Mouse (Mus musculus) kidney, postnatal 0 days (tissue): Measurements from ENCODE around the gene Tusc2. TPM values are rescaled to one million over a fixed set of nuclear protein-coding genes. Genes with fewer than 3 reads are reported as not detected.
A peak's percentile ranks its signal among the peaks of the same experiment; 100 is the strongest.

Experiments
- ATAC-seq: fragments of 200-750 bp; cut with Nextera tagmentation; replicated peaks from 2 replicates; pipeline ENCODE4 v1.8.0; 2017; ENCODE audit warnings: low read depth, moderate number of reproducible peaks, moderate TSS enrichment, moderate library complexity; ENCODE audit not compliant: low FRiP score
- DNase-seq: peaks from one replicate; pipeline ENCODE4 v3.0.0-alpha.2; 2016; ENCODE audit warnings: low spot score
- H3K27ac ChIP-seq: fragments of 300-500 bp; sonication (generic); 2 replicates; pipeline ENCODE4 v1.5.1; 2014; ENCODE audit warnings: mild to moderate bottlenecking
- H3K27me3 ChIP-seq: fragments of 300-500 bp; sonication (generic); 2 replicates; pipeline ENCODE4 v1.6.1; 2014; ENCODE audit warnings: low read length, mixed read lengths; ENCODE audit not compliant: insufficient read depth
- H3K36me3 ChIP-seq: fragments of 300-500 bp; sonication (generic); 2 replicates; pipeline ENCODE4 v1.6.1; 2014; ENCODE audit warnings: low read length, mixed read lengths; ENCODE audit not compliant: insufficient read depth
- H3K4me1 ChIP-seq: fragments of 300-500 bp; sonication (generic); replicated peaks from 2 replicates; pipeline ENCODE4 v1.6.1; 2014; ENCODE audit warnings: antibody characterized with exemption, low read length, mixed read lengths; ENCODE audit not compliant: insufficient read depth
- H3K4me2 ChIP-seq: fragments of 300-500 bp; sonication (generic); 2 replicates; pipeline ENCODE4 v1.6.1; 2014; ENCODE audit warnings: mild to moderate bottlenecking, low read length, moderate library complexity, mixed read lengths
- H3K4me3 ChIP-seq: fragments of 300-500 bp; sonication (generic); replicated peaks from 2 replicates; pipeline ENCODE4 v1.5.1; 2014; ENCODE audit warnings: low read depth, low read length
- H3K9ac ChIP-seq: fragments of 300-500 bp; sonication (generic); 2 replicates; pipeline ENCODE4 v1.6.1; 2014; ENCODE audit warnings: low read depth, low read length
- H3K9me3 ChIP-seq: fragments of 300-500 bp; sonication (generic); replicated peaks from 2 replicates; pipeline ENCODE4 v1.6.1; 2016; ENCODE audit warnings: low read length, inconsistent platforms, mixed read lengths
- CTCF ChIP-seq: IDR thresholded peaks from 2 replicates; pipeline ENCODE4 v1.5.1; 2016; ENCODE audit warnings: antibody characterized with exemption, low read depth, mild to moderate bottlenecking, moderate library complexity
- WGBS: fragments of 180-500 bp; shearing (Covaris S2); extraction: QIAGEN DNeasy Blood & Tissue Kit; methylation state at CpG from one replicate; pipeline ENCODE4 v1.1.7; 2014; 5-methylcytosine and 5-hydroxymethylcytosine counted together
- polyA plus RNA-seq: library from polyadenylated mRNA; unstranded; fragments of >200 nt; fragmentation: Nextera tagmentation; extraction: Ambion mirVana; gene quantifications from 2 replicates; pipeline ENCODE4 v1.2.1, GENCODE M21; 2015

The Tusc2 gene
- polyA plus RNA-seq, 1 experiment from 2014 or later: 53.0 TPM

- no peak overlapping the region for H3K9ac ChIP-seq
- no peaks in the 10 kb centered on the region for H3K9me3 ChIP-seq
- H3K27me3 ChIP-seq: no peaks in the 10 kb centered on the region
- peak overlapping the region; percentile 85; the same call in 1 of the 2 replicates for H3K27ac ChIP-seq
- H3K4me1 ChIP-seq: peaks cover 44% of the 10 kb centered on the region
- peak overlapping the region; percentile 14; the same call in 1 of the 2 replicates for H3K4me2 ChIP-seq
- 71% methylated on average over 4 of the region's 4 CpGs for WGBS
- ATAC-seq: no peak
- no peak for DNase-seq
- peaks cover 7% of the 10 kb centered on the region; the same call in 1 of the 2 replicates for H3K36me3 ChIP-seq
- TF ChIP-seq CTCF: no peak
- no peak overlapping the region for H3K4me3 ChIP-seq
These were observed 46.4 kb downstream of the Tusc2 start for GRCm38 (mm10) chr9:107609433-107609830.

GRCm38 (mm10) chr9:107611456-107612190 lies 48.6 kb downstream of the Tusc2 start:
- H3K27ac ChIP-seq: peak overlapping the region; percentile 85
- no peak overlapping the region for H3K4me3 ChIP-seq
- H3K27me3 ChIP-seq: no peaks in the 10 kb centered on the region
- ATAC-seq: no peak
- DNase-seq: no peak
- H3K4me1 ChIP-seq: peaks cover 33% of the 10 kb centered on the region
- 67% methylated on average over 6 of the region's 6 CpGs for WGBS
- H3K36me3 ChIP-seq: peaks cover 29% of the 10 kb centered on the region
- H3K9me3 ChIP-seq: no peaks in the 10 kb centered on the region
- no peak for TF ChIP-seq CTCF
- peak overlapping the region; percentile 50 for H3K9ac ChIP-seq
- peak overlapping the region; percentile 56; the same call in 1 of the 2 replicates for H3K4me2 ChIP-seq

DNA sequence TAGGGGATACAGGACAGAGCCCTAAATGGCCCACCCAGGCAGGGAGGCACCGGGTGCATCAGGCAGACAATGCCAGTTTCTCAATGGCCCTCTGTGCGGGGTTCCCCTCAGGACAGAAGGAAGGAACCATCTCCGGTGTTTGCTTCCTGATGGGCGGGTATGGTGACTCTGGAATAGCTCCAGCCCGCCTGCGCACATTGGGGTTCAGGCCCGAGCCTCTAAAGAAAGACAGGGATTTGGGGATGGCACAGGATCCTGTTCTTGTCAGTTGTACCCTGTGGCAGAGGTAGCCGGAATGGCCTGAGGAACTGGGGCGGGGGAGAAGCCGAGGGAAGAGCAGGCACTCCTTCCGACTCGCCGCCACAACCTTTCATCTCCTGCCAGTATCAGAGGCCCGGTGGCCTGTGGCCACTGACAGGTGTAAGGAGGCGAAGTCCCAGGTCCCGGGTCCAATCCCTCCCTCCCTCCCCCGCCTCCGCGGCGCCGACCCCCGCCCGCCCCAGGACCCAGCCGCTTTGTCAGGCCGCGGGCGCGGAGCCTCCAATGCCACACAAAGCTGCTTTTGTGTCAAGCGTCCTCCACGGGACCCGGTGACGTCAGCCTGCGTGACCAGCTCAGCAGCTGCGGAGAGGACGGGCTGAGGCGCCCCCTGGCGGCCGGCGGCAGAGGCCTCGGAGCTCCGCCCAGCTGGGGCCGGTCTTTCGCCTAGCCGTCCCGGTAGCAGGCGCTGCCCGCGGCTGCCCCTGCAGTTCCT lies 49.3 kb downstream of the Tusc2 start:
- peak overlapping the region; percentile 50 for H3K9ac ChIP-seq
- peaks cover 27% of the 10 kb centered on the region for H3K4me1 ChIP-seq
- peak; percentile 98 for DNase-seq
- H3K36me3 ChIP-seq: peaks cover 34% of the 10 kb centered on the region
- peak overlapping the region; percentile 85 for H3K27ac ChIP-seq
- H3K27me3 ChIP-seq: no peaks in the 10 kb centered on the region
- no peaks in the 10 kb centered on the region for H3K9me3 ChIP-seq
- WGBS: 4% methylated on average over 42 of the region's 48 CpGs
- ATAC-seq: peak; percentile 89
- H3K4me2 ChIP-seq: peak overlapping the region; percentile 56
- H3K4me3 ChIP-seq: 0 out of 2 replicates have a peak overlapping the region, but pooled peaks have one; percentile 5
- peak; percentile 99 for TF ChIP-seq CTCF

DNA sequence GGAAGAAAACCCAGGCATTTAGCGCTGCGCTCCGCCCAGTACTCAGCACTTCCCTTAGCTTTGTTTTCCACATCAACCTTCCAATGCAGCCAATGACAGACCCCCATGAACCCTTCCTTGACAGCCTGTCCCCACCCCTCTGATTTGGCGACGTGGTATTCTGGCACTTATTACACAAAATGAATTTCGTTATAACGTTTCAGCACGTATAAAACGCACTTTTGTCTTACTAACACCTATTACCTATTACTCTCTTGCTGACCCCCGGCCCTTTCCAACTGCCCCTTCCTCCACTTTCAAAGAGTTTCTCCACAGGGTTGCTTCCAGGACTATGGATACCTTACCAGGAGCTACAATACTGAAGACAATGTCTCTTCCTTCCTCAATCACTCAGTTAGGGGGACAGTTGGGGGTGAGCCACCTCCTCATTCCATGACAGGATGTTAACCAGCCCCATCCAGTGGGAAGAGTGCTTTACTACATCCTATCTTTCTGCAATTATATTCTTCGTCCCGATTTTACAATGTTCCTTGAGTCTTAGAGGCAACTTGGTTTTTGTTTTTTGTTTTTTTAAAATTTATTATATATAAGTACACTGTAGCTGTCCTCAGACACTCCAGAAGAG lies 50.0 kb downstream of the Tusc2 start:
- DNase-seq (peak; percentile 72), ATAC-seq (peak; percentile 14; the same call in 1 of the 2 replicates)

GRCm38 (mm10) chr9:107615035-107615434 lies 52.0 kb downstream of the Tusc2 start:
- 76% methylated on average over 4 of the region's 4 CpGs for WGBS

More for the DNA sequence above, 50.0 kb downstream of the Tusc2 start:
- peaks cover 36% of the 10 kb centered on the region for H3K36me3 ChIP-seq
- H3K4me2 ChIP-seq: peak overlapping the region; percentile 56
- no peak overlapping the region for H3K4me3 ChIP-seq
- peaks cover 24% of the 10 kb centered on the region for H3K4me1 ChIP-seq
- H3K27ac ChIP-seq: peak overlapping the region; percentile 85
- H3K9ac ChIP-seq: no peak overlapping the region
- H3K27me3 ChIP-seq: no peaks in the 10 kb centered on the region
- no peak; the same call in 1 of the 2 replicates for TF ChIP-seq CTCF
- H3K9me3 ChIP-seq: no peaks in the 10 kb centered on the region
- 9% methylated on average over 12 of the region's 12 CpGs for WGBS

More at GRCm38 (mm10) chr9:107615035-107615434, 52.0 kb downstream of the Tusc2 start:
- H3K4me2 ChIP-seq: no peak overlapping the region
- ATAC-seq: no peak
- H3K9ac ChIP-seq: no peak overlapping the region
- H3K9me3 ChIP-seq: no peaks in the 10 kb centered on the region
- H3K36me3 ChIP-seq: peaks cover 49% of the 10 kb centered on the region
- peaks cover 25% of the 10 kb centered on the region for H3K4me1 ChIP-seq
- no peak for DNase-seq
- TF ChIP-seq CTCF: no peak
- no peak overlapping the region for H3K4me3 ChIP-seq
- no peaks in the 10 kb centered on the region for H3K27me3 ChIP-seq
- H3K27ac ChIP-seq: no peak overlapping the region

Other genes starting within 250 kb of the Tusc2 start
- 10.1 and 11.5 TPM in 2 replicates for gene Hemk1, start 224.9 kb upstream of the Tusc2 start, polyA plus RNA-seq
- gene 6430571L13Rik, start 222.7 kb upstream of the Tusc2 start, polyA plus RNA-seq: 2.0 and 2.2 TPM in 2 replicates
- 0.64 TPM in 2 replicates for gene Cacna2d2, start 163.6 kb upstream of the Tusc2 start, polyA plus RNA-seq
- gene Tmem115, start 29.3 kb upstream of the Tusc2 start, polyA plus RNA-seq: 53.2 and 54.7 TPM in 2 replicates
- gene Cyb561d2, start 21.1 kb upstream of the Tusc2 start, polyA plus RNA-seq: 50.1 and 53.9 TPM in 2 replicates
- gene Nprl2, start 21.0 kb upstream of the Tusc2 start, polyA plus RNA-seq: 43.8 and 45.5 TPM in 2 replicates
- gene Zmynd10, start 16.0 kb upstream of the Tusc2 start, polyA plus RNA-seq: 6.7 and 7.9 TPM in 2 replicates
- 49.8 and 53.6 TPM in 2 replicates for gene Rassf1, start 11.7 kb upstream of the Tusc2 start, polyA plus RNA-seq
- gene Hyal2, start 4.7 kb downstream of the Tusc2 start, polyA plus RNA-seq: 87.7 and 88.8 TPM in 2 replicates
- gene Hyal1, start 13.7 kb downstream of the Tusc2 start, polyA plus RNA-seq: 5.0 and 6.0 TPM in 2 replicates
- gene Naa80, start 15.6 kb downstream of the Tusc2 start, polyA plus RNA-seq: 20.3 and 22.3 TPM in 2 replicates
- gene Hyal3, start 17.6 kb downstream of the Tusc2 start, polyA plus RNA-seq: 1.3 and 2.0 TPM in 2 replicates
- 28.9 and 29.9 TPM in 2 replicates for gene Ifrd2, start 24.4 kb downstream of the Tusc2 start, polyA plus RNA-seq
- gene Sema3b, start 46.0 kb downstream of the Tusc2 start, polyA plus RNA-seq: 30.5 and 33.3 TPM in 2 replicates
- 351 and 359 TPM in 2 replicates for gene Gnai2, start 72.1 kb downstream of the Tusc2 start, polyA plus RNA-seq
- gene Slc38a3, start 106.3 kb downstream of the Tusc2 start, polyA plus RNA-seq: 12.9 and 14.7 TPM in 2 replicates
- gene Gnat1, start 116.5 kb downstream of the Tusc2 start, polyA plus RNA-seq: 0.89 and 1.2 TPM in 2 replicates
- 16.2 and 17.3 TPM in 2 replicates for gene Sema3f, start 147.2 kb downstream of the Tusc2 start, polyA plus RNA-seq
- 108 and 113 TPM in 2 replicates for gene Rbm5, start 207.7 kb downstream of the Tusc2 start, polyA plus RNA-seq